Mouse (Mus musculus) embryonic facial prominence, embryonic 10.5 days (tissue): ENCODE data around the gene Mbd6. TPM values are rescaled to one million over a fixed set of nuclear protein-coding genes. Genes with fewer than 3 reads are reported as not detected.

Experiments used
- polyA plus RNA-seq: library from polyadenylated mRNA; unstranded; fragments of >200 nt; fragmentation: Nextera tagmentation; extraction: Ambion mirVana; gene quantifications from 2 replicates; pipeline ENCODE4 v1.2.1, GENCODE M21; 2016

Gene Mbd6
- polyA plus RNA-seq, 1 experiment from 2014 or later = 12.2 TPM

Other genes with a start within 250 kb of the Mbd6 start
- gene Mettl1, start 247.6 kb downstream of the Mbd6 start, polyA plus RNA-seq = 58.6 and 62.4 TPM in 2 replicates
- gene Eef1akmt3, start 247.5 kb downstream of the Mbd6 start, polyA plus RNA-seq = 0.27 and 0.29 TPM in 2 replicates
- 0.14 TPM in 2 replicates for gene Cyp27b1, start 240.8 kb downstream of the Mbd6 start, polyA plus RNA-seq
- 1.2 and 1.3 TPM in 2 replicates for gene March9, start 228.8 kb downstream of the Mbd6 start, polyA plus RNA-seq
- gene Cdk4, start 225.5 kb downstream of the Mbd6 start, polyA plus RNA-seq = 3,008 and 3,023 TPM in 2 replicates
- 168 and 180 TPM in 2 replicates for gene Tspan31, start 218.8 kb downstream of the Mbd6 start, polyA plus RNA-seq
- gene Agap2, start 213.7 kb downstream of the Mbd6 start, polyA plus RNA-seq = 0.04 and 0.21 TPM in 2 replicates
- 59.7 and 60.1 TPM in 2 replicates for gene Os9, start 167.9 kb downstream of the Mbd6 start, polyA plus RNA-seq
- 3.0 and 3.8 TPM in 2 replicates for gene B4galnt1, start 123.8 kb downstream of the Mbd6 start, polyA plus RNA-seq
- 2.1 and 2.9 TPM in 2 replicates for gene Slc26a10, start 108.4 kb downstream of the Mbd6 start, polyA plus RNA-seq
- 26.9 and 29.6 TPM in 2 replicates for gene Arhgef25, start 98.9 kb downstream of the Mbd6 start, polyA plus RNA-seq
- 107 and 115 TPM in 2 replicates for gene Dtx3, start 93.3 kb downstream of the Mbd6 start, polyA plus RNA-seq
- 25.3 and 25.9 TPM in 2 replicates for gene Pip4k2c, start 77.4 kb downstream of the Mbd6 start, polyA plus RNA-seq
- 11.6 and 11.9 TPM in 2 replicates for gene Kif5a, start 25.7 kb downstream of the Mbd6 start, polyA plus RNA-seq
- 187 and 197 TPM in 2 replicates for gene Dctn2, start 22.6 kb downstream of the Mbd6 start, polyA plus RNA-seq
- gene Mars, start 22.8 kb upstream of the Mbd6 start, polyA plus RNA-seq = 160 and 175 TPM in 2 replicates
- gene Arhgap9, start 32.9 kb upstream of the Mbd6 start, polyA plus RNA-seq = 2.0 and 2.1 TPM in 2 replicates
- gene Gli1, start 53.0 kb upstream of the Mbd6 start, polyA plus RNA-seq = 11.4 and 13.0 TPM in 2 replicates
- 0.04 TPM in 1 of 2 replicates, not detected in the other for gene Inhbe, start 65.4 kb upstream of the Mbd6 start, polyA plus RNA-seq
- gene Inhbc, start 81.4 kb upstream of the Mbd6 start, polyA plus RNA-seq = 0.09 and 0.10 TPM in 2 replicates
- gene R3hdm2, start 91.3 kb upstream of the Mbd6 start, polyA plus RNA-seq = 33.9 and 41.9 TPM in 2 replicates
- 0.57 and 0.58 TPM in 2 replicates for gene Stac3, start 212.7 kb upstream of the Mbd6 start, polyA plus RNA-seq
- 2.2 and 4.5 TPM in 2 replicates for gene Ndufa4l2, start 225.9 kb upstream of the Mbd6 start, polyA plus RNA-seq
- 110 and 129 TPM in 2 replicates for gene Shmt2, start 233.4 kb upstream of the Mbd6 start, polyA plus RNA-seq
- 5.2 and 9.7 TPM in 2 replicates for gene Nxph4, start 245.5 kb upstream of the Mbd6 start, polyA plus RNA-seq